Mouse (Mus musculus): Measurements from ENCODE around the gene Rras.

Rras gene

DNA sequence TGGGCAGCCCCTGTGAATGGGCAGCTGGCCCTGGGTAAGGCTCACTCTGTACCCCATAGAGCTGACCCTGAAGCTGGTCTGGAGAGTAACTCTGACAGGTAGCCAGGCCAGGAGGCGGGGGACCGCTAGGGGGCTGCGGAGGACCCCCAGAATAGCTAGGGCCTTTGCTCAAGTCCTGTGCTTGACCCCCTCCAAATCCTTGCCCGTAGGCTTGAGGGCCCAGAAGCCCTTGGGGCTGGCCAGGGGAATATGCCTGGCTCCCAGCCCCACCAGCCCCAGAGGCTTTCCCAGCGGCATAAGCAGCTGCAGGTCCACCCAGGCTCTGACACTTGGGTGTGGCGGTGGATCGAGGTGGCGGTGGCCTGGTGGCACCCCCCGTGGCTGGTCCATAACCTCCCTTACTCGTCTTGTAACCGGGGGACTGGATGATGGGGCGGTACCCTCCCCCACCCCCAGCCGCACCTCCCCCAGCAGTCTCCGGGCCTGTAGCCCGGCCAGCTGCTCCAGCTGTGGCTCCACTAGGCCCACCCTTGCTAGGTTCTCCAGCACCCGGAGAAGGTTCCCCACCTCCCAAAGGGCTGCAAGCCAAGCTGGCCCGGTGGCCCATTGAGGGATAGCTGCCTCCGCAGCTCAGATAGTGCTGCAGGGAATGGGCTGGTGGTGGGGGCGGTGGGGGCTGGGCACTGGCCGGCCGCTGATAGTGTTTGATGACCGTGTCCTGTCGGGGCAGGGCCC lies 31.3 kb downstream of the Rras start:
- no peak for DNase-seq (ENCODE audit: low read depth, low spot score)
- Histone ChIP-seq H3K27me3 (ENCODE audit: control insufficient read depth, insufficient read depth, low read length, poor library complexity, severe bottlenecking) (no peaks in the 10 kb centered on the region), H3K36me3 (ENCODE audit: control insufficient read depth, insufficient read depth, low read length, poor library complexity, severe bottlenecking) (peaks cover 21% of the 10 kb centered on the region)

DNA sequence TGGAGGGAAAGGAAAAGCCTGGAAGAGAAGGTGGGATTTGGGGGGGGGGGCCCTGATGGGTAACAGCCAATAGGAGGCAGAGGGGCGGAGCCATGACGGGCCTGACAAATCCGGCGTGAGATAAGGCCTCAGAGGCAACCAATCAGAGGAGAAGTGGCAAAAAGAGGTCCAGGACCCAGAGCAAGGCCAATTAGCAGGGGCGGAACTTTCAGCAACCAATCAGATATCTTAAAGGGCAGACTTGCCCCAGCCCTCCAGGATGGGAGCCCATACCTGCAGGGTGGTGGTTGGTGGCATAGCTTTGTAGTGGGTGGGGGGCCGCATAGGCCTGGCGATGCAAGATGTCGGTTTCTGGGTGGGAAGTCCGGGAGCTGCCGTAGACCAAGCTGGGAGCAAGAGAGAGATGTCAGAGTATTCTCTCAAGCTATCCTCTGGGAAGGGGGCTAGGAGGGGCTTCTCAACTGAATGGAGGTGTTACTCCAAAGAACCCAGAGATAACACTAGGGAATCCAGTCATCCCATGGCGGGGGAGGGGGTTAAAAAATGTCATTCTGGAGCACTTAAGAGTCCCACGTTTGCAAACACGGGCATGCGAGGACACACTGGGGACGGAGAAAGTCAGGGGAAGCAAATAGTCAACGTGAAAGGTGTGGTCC lies 33.3 kb downstream of the Rras start:
- Histone ChIP-seq H3K36me3 (ENCODE audit: control insufficient read depth, insufficient read depth, low read length, poor library complexity, severe bottlenecking) (peaks cover 18% of the 10 kb centered on the region), H3K27me3 (ENCODE audit: control insufficient read depth, insufficient read depth, low read length, poor library complexity, severe bottlenecking) (no peaks in the 10 kb centered on the region)
- DNase-seq (ENCODE audit: low read depth, low spot score) = peak; percentile 54

DNA sequence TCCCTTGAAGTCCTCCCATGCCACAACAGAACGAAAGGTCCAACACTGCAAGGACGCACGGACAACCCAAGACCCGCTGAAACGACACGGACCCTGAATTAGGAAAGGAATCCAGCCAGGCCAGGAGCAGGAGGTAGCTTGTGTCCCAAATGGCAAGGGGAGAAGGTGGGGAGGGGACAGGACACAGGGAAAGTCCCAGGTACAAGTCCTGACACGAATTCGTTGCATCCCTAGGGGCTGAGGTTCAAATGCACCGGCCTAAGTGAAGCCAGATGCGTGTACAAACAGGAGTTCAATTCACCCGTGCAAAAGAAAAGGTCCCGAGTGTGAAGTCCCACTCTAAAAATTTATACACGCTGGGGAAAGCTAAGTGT lies 33.8 kb downstream of the Rras start:
- no peak for DNase-seq (ENCODE audit: low read depth, low spot score)
- peaks cover 18% of the 10 kb centered on the region for H3K36me3 ChIP-seq (ENCODE audit: control insufficient read depth, insufficient read depth, low read length, poor library complexity, severe bottlenecking)
- no peaks in the 10 kb centered on the region for H3K27me3 ChIP-seq (ENCODE audit: control insufficient read depth, insufficient read depth, low read length, poor library complexity, severe bottlenecking)

DNA sequence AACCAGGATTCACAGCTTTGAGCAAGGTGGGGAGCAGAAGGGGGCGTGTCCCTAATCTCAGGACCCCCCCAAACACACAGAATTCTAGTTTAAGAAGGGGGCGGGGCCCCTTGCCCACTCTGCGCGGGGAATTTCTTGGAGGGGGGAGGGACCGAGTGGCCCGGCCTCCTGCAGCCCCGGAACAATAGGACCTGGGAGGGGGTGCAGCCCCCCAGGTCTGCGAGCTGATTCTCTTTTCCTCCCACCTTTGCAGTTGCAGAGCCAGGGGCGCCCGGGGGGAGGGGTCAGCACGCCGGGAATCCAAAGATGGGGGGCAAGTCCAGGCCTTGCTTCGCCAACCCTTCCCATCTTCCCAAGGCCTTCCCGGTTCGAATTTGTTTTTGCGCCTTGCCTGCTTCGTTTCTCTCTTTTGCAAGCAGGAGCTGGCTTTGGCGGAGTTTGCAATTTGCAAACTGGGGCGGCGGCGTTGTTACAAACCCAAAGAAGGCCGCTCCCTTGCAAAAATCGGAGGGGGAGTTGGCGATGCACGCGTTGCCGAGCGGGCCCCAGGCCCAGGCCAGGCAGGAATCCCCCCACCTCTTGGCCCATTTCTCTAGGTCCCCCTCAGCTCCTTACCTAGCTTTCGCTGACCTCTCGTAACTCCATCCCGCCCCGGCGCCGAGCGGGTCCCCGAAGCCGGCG lies 34.6 kb downstream of the Rras start:
- Histone ChIP-seq H3K36me3 (ENCODE audit: control insufficient read depth, insufficient read depth, low read length, poor library complexity, severe bottlenecking) (peaks cover 15% of the 10 kb centered on the region), H3K27me3 (ENCODE audit: control insufficient read depth, insufficient read depth, low read length, poor library complexity, severe bottlenecking) (no peaks in the 10 kb centered on the region)
- DNase-seq (ENCODE audit: low read depth, low spot score) = peak; percentile 29

DNA sequence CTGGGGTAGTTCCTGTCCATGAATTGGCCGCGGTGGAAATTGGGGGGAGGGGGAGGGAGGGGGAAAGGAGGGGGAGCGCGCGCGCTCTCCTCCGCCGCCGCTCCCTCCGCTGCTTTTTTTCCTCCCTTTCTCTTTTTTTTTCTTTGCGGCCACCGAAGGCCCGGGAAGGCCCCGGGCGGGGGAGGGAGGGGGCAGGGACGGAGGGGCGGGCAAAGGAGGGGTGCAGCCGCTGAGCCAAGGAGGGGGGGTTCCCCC lies 35.0 kb downstream of the Rras start, which contains the start of gene Prr12:
Gene Prr12, minus strand, starts transcription at position 20 of the 255 bp plus-strand sequence.
- no peak for DNase-seq (ENCODE audit: low read depth, low spot score)
- Histone ChIP-seq H3K27me3 (ENCODE audit: control insufficient read depth, insufficient read depth, low read length, poor library complexity, severe bottlenecking) (no peaks in the 10 kb centered on the region), H3K36me3 (ENCODE audit: control insufficient read depth, insufficient read depth, low read length, poor library complexity, severe bottlenecking) (peaks cover 11% of the 10 kb centered on the region)

DNA sequence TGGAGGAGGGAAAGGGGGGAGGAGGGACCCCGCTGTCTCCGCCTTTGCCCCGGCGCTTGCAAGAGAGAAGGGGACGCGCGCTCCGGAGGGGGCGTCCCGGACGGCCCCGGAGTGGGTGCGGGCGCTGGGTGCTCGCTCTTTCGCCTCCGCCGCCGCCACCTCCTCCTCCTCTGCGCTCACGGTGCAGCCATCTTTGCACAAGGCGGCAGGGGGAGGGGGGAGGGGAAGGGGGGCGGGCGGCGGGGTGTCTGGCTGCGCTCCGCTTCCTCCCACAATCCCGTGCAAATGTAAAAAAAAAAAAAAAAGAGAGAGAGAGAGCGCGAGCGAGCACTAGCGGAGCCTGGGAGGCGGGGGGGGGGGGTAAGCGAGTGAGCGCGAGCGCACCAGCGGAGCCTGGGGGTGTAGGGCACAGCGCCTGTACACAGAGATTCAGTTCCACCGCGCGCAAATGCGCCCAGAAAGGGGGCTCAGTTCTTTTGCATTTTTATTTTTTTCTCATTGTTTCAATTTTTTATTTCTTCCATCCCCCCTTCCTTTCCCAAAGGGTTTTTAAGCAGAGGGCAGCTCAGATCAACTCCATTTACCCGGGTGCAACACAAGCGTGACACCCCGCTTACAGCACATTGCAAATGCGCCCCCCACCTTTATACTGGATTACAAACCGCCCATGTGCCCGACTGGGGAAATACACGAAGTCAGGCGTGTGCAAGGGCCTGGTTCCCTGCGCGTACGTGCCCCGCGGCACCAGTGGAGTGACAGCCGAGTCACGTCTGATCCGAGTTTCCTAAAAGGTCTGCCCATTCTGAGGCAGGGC lies 35.6 kb downstream of the Rras start:
- peaks cover 6% of the 10 kb centered on the region for H3K36me3 ChIP-seq (ENCODE audit: control insufficient read depth, insufficient read depth, low read length, poor library complexity, severe bottlenecking)
- peak; percentile 84 for DNase-seq (ENCODE audit: low read depth, low spot score)
- H3K27me3 ChIP-seq (ENCODE audit: control insufficient read depth, insufficient read depth, low read length, poor library complexity, severe bottlenecking) = no peaks in the 10 kb centered on the region

DNA sequence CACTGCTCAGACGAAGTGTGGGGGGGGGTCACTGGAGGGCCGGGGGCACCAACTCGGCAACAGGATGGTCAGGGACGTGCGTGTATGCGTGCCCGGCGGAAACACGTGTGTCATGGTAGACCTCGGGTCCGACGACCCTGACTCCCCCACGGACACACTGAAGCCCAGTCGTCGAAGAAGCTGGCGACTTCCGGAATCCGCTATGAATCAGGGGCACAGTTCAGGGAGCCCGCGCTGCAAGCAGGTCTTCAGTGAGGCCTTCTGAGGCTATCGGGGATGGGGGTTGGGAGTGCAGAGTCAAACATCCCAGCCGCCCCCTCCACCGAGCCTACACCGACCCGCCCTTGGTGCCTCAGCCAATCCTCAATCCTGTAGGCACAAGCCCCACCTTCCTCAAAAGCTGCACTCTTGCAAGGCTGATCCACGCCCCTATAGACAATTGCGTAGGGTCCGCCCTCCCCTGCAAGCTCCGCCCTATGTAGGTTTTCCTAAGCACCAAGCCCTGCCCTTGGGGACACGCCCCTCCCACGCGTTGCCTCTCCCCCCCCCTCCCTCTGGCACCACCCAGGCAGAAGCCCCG lies 36.3 kb downstream of the Rras start:
- DNase-seq (ENCODE audit: low read depth, low spot score) = peak; percentile 97
- peaks cover 6% of the 10 kb centered on the region for H3K36me3 ChIP-seq (ENCODE audit: control insufficient read depth, insufficient read depth, low read length, poor library complexity, severe bottlenecking)
- no peaks in the 10 kb centered on the region for H3K27me3 ChIP-seq (ENCODE audit: control insufficient read depth, insufficient read depth, low read length, poor library complexity, severe bottlenecking)

DNA sequence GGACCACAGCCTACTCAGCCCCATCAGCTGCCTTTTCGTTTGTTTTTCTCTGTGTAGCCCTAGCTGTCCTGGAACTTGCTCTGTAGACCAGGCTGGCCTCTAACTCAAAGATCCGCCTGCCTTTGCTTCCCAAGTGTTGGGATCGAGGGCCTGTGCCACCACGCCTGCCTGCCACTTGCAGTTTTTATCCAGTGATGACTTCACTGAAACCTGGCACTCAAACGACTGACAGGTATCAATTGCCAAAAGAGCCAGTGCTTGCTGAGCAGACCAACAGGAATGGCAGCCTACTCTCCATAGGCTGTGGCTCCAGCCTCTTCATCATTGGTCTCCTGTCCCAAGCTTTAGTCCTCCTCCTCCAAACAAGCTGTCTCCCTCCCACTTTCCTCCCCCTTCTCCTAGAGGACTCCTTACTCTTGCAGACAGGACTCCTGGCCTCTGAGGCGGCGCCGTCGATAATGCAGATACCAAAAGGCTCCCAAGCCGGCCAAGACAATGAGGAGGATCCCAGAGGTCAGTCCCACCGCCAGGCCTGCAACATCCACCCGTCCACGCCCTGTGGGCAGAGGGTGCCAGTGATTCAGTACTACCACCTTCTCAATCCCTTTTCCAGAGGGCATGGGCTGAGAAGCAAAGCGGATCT lies 38.7 kb downstream of the Rras start:
- H3K27me3 ChIP-seq (ENCODE audit: control insufficient read depth, insufficient read depth, low read length, poor library complexity, severe bottlenecking) = no peaks in the 10 kb centered on the region
- H3K36me3 ChIP-seq (ENCODE audit: control insufficient read depth, insufficient read depth, low read length, poor library complexity, severe bottlenecking) = no peaks in the 10 kb centered on the region
- no peak for DNase-seq (ENCODE audit: low read depth, low spot score)

DNA sequence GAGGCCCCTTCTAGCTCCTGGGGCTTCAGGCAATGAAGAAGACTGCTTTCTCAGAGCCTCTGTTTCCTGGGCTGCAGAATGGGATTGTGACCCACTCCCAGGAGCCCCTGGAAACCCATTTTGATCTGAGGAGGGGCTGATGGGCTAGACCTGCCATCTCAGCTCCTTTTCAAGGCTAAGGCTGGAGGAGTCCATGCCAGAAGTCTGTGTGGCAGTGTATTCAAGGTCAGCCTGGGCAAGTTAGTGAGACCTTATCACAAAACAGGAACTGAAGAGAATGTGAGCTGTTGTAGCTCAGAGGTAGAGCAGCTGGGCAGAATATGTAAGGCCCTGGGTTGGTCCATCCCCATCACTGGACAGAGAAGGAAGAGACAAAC lies 39.2 kb downstream of the Rras start:
- H3K27me3 ChIP-seq (ENCODE audit: control insufficient read depth, insufficient read depth, low read length, poor library complexity, severe bottlenecking) = no peaks in the 10 kb centered on the region
- no peak for DNase-seq (ENCODE audit: low read depth, low spot score)
- no peaks in the 10 kb centered on the region for H3K36me3 ChIP-seq (ENCODE audit: control insufficient read depth, insufficient read depth, low read length, poor library complexity, severe bottlenecking)

DNA sequence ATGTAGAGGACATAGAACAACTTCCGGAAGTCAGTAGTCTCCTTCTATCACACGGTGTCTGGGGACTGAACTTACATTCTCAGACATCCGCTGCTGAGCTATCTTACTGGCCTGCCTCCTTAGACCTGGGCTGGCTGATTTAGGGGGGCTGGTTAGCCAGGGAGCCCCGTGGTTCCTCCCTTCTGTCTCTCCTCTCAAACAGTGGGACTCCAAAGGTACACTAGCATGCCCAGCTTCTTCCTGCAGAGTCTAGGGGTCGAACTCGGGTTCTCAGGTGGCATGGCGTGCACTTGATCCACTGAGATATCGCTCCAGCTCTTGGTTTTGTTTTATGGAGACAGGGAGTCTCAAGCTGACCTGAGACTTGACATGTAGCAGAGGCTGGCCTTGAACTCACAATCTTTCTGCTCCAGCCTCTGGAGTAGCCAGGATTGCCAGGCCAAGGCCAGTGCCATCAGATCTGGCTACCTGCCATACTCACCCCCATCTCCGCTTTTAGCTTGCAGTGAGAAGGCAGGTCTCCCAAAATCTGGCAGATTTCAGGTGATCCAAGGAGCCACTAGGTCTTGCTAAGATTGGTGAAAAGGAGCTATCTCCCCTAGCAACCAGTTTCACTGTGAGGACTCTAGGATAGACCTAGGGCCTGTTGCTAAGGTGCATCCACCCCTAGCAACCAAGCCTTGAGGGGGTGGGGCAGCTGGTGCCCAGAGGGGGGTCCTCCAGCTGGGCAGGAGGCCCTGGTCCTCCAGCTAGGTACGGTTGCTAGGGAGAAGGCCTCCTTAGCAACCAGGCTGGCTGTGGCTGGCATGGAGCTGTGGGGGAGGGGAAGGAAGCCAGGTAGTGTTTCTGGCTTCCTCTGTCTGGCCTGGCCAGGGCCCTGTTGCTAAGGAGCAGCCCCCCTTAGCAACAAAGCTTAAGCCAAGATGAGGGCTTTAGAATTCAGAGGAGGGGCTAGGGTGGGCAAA lies 41.1 kb downstream of the Rras start:
- Histone ChIP-seq H3K27me3 (ENCODE audit: control insufficient read depth, insufficient read depth, low read length, poor library complexity, severe bottlenecking) (no peaks in the 10 kb centered on the region), H3K36me3 (ENCODE audit: control insufficient read depth, insufficient read depth, low read length, poor library complexity, severe bottlenecking) (no peaks in the 10 kb centered on the region)
- no peak for DNase-seq (ENCODE audit: low read depth, low spot score)

DNA sequence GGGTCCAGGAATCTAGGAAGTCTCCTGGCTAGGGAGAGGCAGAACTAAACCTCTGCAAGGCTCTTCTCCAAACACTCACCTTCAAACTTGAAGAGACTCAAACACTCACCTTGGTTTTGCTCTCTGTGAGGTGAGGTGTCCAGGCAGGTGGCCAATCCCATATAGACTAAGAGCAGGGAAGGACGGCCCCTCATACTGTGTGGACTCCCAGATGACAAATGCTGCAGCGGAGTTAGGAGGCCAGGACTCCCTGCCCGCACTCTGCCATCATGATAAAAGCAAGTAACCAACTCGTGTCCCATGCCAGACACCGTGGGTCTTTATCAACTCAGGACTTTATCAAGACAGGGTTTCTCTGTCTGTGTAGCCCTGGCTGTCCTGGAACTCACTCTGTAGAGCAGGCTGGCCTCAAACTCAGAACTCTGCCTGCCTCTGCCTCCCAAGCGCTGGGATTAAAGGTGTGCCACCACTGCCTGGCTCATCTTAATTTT lies 42.9 kb downstream of the Rras start:
- Histone ChIP-seq H3K36me3 (ENCODE audit: control insufficient read depth, insufficient read depth, low read length, poor library complexity, severe bottlenecking) (no peaks in the 10 kb centered on the region), H3K27me3 (ENCODE audit: control insufficient read depth, insufficient read depth, low read length, poor library complexity, severe bottlenecking) (no peaks in the 10 kb centered on the region)
- DNase-seq (ENCODE audit: low read depth, low spot score) = no peak

DNA sequence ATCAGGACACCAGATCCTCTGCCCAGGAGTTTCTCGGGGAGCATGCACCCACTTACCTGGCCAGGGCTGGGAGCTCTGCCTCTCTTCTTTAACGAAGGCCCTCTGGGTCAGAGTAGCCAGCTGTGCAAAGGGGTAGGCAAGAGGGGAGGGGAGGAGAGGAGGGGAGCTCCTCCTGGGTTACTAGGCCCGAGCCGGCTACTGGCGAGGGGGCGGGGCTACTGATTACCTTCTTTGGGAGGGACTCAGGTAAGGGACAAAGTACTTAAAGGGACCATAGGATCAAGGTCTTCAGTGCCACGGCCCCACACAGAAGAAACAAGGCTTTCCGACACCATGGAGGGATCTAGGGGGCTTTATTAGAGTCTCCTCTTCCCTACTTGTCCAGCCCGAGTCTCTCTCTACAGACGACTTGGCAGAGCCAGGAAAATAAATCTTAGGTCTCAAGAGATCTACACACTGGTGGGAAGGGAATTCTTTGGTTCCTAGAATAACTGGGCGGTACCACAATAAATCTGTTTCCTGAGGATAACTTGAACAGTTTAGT lies 43.8 kb downstream of the Rras start:
- Histone ChIP-seq H3K36me3 (ENCODE audit: control insufficient read depth, insufficient read depth, low read length, poor library complexity, severe bottlenecking) (no peaks in the 10 kb centered on the region), H3K27me3 (ENCODE audit: control insufficient read depth, insufficient read depth, low read length, poor library complexity, severe bottlenecking) (no peaks in the 10 kb centered on the region)
- DNase-seq (ENCODE audit: low read depth, low spot score) = no peak

DNA sequence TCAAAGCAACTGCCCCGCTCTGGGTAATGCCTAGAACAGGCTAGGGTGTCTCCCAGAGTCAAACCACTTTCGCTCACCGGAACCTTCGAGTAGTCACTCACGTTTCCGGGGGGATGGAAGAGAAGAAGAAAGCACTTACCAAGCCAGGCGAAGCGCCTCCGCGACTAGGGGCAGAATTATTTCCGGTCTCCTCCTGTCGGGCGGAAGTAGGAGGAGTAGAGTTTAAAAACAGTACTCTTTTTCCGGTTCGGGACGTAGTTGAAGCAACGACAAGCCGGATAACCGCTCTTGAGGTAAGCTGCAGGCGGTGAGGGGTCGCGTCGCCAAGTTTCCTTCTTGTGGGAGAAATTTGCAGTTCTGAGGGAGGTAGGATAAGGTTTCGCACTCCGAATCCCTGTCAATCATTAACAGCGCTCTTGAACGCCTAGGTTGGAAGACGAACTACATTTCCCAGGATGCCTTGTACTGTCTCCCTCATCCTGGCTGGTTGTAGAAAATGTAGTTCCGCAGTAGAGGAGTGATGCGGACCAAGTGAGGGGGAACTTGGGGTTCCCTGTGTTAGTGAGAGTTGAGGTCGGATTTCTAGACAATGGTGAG lies 44.6 kb downstream of the Rras start, which contains the start of the genes Nosip and Prrg2:
Gene Nosip, plus strand, starts transcription at position 191 of the 597 bp plus-strand sequence.
Gene Prrg2, minus strand, starts transcription at position 439 of the 597 bp plus-strand sequence.
- Histone ChIP-seq H3K36me3 (ENCODE audit: control insufficient read depth, insufficient read depth, low read length, poor library complexity, severe bottlenecking) (no peaks in the 10 kb centered on the region), H3K27me3 (ENCODE audit: control insufficient read depth, insufficient read depth, low read length, poor library complexity, severe bottlenecking) (no peaks in the 10 kb centered on the region)
- peak; percentile 97 for DNase-seq (ENCODE audit: low read depth, low spot score)

All from splenic B cell, adult 2 months (primary cell).